Mouse (Mus musculus): ENCODE measurements at regions not wholly inside any gene's neighbourhood (a gene's known extent, or its start where the extent isn't known, plus 50 kb on each side); places are given as distances from the start of the nearest gene placed in this dataset.
"Not testable (repeated sequence)": the region's sequence is repeated elsewhere in the genome, so short reads cannot be mapped to it uniquely, and the experiment has no call there.

DNA sequence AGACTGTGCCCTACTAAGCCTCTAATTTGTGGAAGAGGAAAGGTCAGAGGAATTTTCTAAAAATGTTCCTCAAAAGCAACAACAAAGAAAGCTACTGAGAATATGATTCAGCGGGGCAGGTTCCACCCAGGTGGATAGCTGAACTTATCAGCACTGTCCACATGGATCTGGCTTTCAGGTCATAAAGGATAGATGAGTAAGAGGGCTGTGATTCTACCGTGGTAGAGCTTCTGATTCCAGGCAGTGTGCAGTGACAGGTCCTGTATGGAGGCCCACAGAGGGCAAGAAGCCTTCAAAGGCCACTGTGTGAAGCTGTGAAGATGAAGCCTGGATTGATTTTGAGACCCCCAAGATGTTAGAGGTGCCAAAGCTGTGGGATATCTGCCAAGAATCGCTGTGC lies 51.8 kb downstream of the Teddm3 start:
- not testable (repeated sequence) for DNase-seq (ENCODE audit: low spot score in 2 of 2)

GRCm38 (mm10) chr16:21100126-21100525 lies 53.7 kb downstream of the Teddm3 start:
- not testable (repeated sequence) for DNase-seq (ENCODE audit: low spot score in 2 of 2)

DNA sequence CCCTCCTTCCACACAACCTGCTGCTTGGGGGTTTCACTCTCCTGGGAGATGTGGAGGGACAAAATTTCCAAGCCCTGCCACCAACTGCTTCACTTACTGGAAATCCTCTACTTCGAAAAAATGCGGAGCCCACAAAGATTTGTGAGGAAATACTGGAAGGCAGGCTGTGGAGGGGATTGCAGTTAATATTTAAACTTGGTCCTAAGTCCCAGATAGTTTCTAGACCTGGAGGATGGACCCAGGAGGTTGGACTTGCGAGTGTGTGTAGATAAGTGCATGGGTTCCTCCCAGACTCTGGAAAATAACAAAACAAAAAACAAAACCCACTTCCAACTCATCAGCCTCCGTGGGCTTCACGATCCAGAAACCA lies 79.0 kb downstream of the Teddm3 start:
- no peak for DNase-seq (ENCODE audit: low spot score in 2 of 2)

GRCm38 (mm10) chr16:21074082-21074778 lies 79.6 kb downstream of the Teddm3 start:
- not testable (repeated sequence) for DNase-seq (ENCODE audit: low spot score in 2 of 2)

DNA sequence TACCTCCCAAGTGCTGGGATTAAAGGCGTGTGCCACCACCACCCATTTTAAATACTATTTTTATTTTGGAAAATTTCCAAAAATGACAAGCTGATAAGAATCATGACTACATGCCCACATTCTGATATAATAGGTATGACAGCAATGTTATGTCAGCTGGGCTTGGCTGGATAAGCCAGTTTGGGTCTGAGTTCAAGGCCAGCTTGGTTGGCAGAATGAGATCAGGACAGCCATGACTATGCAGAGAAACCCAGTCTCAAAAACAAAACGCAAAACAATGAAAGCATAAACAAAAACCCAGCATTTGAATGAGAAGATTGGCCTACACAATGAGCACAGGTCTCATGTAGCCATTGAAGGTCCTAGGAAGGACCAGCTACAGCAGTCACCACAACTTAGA lies 93.6 kb downstream of the Teddm3 start:
- no peak for DNase-seq (ENCODE audit: low spot score in 2 of 2)

GRCm38 (mm10) chr16:21054772-21055171 lies 99.0 kb downstream of the Teddm3 start:
- no peak for DNase-seq (ENCODE audit: low spot score in 2 of 2)

GRCm38 (mm10) chr16:21022087-21022486 lies 131.7 kb downstream of the Teddm3 start:
- not testable (repeated sequence) for DNase-seq (ENCODE audit: low spot score in 2 of 2)

DNA sequence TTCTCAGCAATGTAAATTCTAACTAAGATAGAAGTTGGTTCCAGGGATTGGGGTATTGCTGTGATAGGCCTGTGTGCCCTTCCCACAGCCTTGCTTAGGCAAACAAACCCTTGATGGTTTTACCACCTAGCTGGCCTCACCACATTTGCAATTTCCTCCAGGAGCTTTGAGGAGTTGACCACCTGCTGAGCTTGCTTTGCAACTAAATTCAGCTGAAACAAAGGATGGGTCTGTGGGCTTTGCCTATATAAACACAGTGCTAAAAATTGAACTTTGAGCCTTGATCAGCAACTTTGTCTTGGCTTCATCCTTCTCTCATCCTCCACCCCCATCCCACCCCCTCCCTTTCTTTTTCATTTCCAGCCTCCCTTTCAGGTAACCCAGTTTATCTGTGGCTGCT lies 148.9 kb downstream of the Teddm3 start:
- no peak for DNase-seq (ENCODE audit: low spot score in 2 of 2)

- DNase-seq (ENCODE audit: low spot score in 2 of 2): no peak
These were observed 152.7 kb downstream of the Teddm3 start for GRCm38 (mm10) chr16:21001126-21001525.

GRCm38 (mm10) chr16:20990524-20990923 lies 163.3 kb downstream of the Teddm3 start:
- DNase-seq (ENCODE audit: low spot score in 2 of 2): no peak

DNA sequence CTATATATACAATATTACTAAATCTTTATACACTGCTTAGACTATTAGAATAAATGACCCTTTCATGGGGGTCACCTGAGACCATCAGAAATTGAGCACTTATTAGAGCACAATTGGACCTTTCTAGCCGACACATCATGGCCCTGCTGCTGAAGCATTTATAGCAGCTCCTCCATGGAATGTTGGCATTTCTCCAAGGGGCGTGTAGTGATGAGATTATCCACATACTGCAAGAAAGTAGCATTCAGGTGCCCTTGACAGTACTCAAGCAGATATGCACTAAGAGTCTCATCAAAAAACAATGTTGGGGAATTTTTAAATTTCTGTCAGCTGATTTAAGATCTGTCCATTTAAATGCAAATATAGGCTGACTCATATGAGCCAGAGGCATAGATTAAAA lies 178.4 kb downstream of the Teddm3 start:
- DNase-seq (ENCODE audit: low spot score in 2 of 2): no peak

DNA sequence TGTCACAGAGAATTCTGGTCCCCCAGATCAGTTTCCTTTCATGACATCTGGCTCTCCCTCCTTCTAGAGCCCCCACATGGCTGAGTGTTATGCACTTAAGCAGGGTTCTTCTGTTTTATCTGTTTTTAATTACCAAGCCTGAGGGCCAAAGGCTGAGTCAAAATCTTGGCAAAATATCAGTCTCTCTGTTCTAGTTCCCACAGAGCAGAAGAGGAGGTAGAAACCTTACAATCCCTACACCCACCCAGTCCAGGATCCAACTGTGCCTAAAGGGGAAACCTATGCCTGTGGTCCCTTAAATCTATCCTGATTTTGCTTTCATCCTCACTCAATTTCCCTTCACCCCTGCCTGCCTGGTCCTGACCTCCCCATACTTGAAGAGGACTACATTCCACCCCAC lies 181.4 kb downstream of the Teddm3 start:
- no peak for DNase-seq (ENCODE audit: low spot score in 2 of 2)

DNA sequence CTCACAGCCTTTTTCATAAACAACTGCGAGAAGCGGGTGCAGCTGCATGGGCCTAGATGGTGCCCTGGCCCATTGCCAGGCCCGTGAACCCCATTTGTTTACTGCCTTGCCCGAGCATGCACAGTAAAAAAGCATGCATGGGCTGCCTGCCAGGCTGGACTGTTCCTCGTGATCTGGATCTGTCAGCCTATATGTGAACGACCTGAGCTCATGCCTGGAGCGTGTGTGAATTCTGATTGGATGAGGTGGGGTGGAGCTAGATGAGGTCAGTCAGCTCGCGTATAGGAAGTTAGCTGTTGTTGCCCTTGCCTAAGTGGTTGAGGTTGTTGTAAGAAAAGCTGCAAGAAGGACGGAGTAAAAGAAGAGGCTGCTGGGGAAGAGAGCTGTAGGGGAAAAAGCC lies 194.9 kb downstream of the Teddm3 start:
- DNase-seq (ENCODE audit: low spot score in 2 of 2): no peak

DNA sequence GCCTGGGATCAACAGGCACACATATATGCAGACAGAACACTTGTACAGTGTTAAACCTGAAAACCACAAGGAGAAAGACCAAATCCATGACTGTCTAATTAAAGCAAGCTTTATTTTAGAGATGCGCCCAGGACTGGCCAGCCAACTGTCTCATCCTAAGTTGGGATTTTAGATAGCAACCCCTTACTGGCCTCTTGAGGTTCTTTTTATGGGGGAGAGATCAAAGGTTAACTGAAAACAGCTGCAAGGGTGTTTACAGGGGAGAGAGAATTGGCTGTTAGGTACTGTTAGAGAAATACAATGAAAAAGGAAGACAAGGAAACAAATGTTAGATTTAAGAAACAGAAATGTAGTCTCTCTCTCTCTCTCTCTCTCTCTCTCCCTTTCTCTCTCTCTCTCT lies 202.4 kb upstream of the Thpo start:
- no peak for DNase-seq (ENCODE audit: low spot score in 2 of 2)

- not testable (repeated sequence) for DNase-seq (ENCODE audit: low spot score in 2 of 2)
These were observed 200.5 kb upstream of the Thpo start for GRCm38 (mm10) chr16:20934846-20935245.

- not testable (repeated sequence) for DNase-seq (ENCODE audit: low spot score in 2 of 2)
These were observed 195.7 kb upstream of the Thpo start for GRCm38 (mm10) chr16:20930003-20930402.

- not testable (repeated sequence) for DNase-seq (ENCODE audit: low spot score in 2 of 2)
These were observed 191.5 kb upstream of the Thpo start for GRCm38 (mm10) chr16:20925776-20926175.

- DNase-seq (ENCODE audit: low spot score in 2 of 2): not testable (repeated sequence)
These were observed 176.6 kb upstream of the Thpo start for GRCm38 (mm10) chr16:20910864-20911263.

- not testable (repeated sequence) for DNase-seq (ENCODE audit: low spot score in 2 of 2)
These were observed 174.4 kb upstream of the Thpo start for GRCm38 (mm10) chr16:20908467-20909351.

DNA sequence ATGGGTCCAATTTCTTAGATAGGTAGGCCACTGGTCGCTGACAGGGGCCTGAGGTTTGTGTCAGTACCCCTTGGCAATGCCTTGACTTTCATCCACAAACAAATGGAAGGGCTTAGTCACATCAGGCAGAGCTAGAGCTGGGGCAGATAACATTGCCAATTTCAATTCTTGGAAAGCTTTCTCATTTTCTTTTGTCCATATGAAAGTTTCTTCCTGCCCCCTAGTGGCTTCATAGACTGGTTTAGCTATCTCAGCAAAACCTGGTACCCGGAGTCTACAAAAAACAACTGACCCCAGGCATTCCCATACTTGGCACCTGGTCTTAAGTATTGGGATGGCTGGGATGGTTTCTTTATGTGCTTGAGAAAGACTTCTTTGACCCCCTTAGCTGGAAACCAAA lies 161.4 kb upstream of the Thpo start:
- DNase-seq (ENCODE audit: low spot score in 2 of 2): no peak

- no peak for DNase-seq (ENCODE audit: low spot score in 2 of 2)
These were observed 137.4 kb upstream of the Thpo start for GRCm38 (mm10) chr16:20871726-20872125.

GRCm38 (mm10) chr16:20866771-20867170 lies 132.5 kb upstream of the Thpo start:
- DNase-seq (ENCODE audit: low spot score in 2 of 2): no peak

GRCm38 (mm10) chr16:20861256-20861655 lies 126.9 kb upstream of the Thpo start:
- DNase-seq (ENCODE audit: low spot score in 2 of 2): no peak

Measured in spleen, postnatal 14 days (tissue).